8 mouse cellular contexts compared by ENCODE assay signal in the genomic region with DNA sequence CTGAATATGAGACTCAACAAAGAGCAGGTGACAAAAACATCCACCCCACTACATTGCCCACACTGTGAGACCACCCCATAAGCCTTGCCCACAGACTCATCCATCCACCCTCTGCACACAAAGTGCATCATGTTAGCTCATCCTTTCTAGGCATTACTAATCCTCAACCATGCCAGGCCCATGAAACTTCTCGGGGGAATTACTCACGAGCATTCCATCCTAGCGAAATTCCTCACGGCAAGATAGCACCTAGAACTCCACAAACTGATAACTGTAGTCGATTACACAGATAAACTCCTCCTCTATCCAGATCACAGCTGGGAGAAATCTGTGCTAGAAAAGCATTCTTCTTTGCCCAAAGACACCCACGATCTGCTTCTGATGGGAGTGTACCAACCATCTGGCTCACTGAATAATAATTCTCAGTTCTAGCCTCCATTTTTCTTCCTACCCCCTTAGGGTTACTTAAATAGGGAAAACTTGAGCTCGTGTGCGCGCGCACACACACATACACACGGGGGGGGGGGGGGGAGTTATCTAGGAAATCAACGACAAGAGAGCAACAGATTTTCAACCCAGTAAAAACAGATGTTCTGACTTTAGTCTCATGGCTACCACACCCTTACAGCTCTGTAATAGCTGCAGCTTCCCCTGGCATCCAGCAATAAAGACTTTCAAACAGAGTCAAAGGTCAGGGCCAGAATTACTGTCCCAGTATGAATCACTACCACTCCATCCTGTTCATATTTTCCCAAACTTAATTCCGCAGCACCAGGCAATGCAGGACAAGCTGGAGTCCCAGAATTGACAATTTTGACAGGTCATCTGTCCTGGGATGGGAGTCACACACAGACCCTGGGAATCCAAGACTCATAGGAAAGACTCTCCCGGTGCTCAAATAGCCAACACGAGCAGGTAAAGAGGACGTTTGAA. TPM values are rescaled to one million over a fixed set of nuclear protein-coding genes. Genes with fewer than 3 reads are reported as not detected.
DNase-seq lines count a peak whose midpoint lies in the region; ATAC-seq and TF ChIP-seq lines count a peak whose summit lies in the region.

No protein-coding gene starts in this region.

- no peak for TF ChIP-seq CTCF in olfactory bulb, adult 2 months (IDR thresholded peaks at IDR 0.05; ENCODE audit: insufficient read depth, low read depth, low read length)

- H3K4me1 ChIP-seq in forebrain, embryonic 10.5 days, result peaks cover 45% of the 10 kb centered on the region
- peaks cover 35% of the 10 kb centered on the region for H3K4me1 ChIP-seq in forebrain, embryonic 15.5 days
- peaks cover 35% of the 10 kb centered on the region for H3K4me1 ChIP-seq in lung, embryonic 16.5 days (replicated peaks; ENCODE audit: control insufficient read depth, insufficient read depth, low read length)
- H3K4me1 ChIP-seq in intestine, embryonic 16.5 days (ENCODE audit: control insufficient read depth, insufficient read depth, low read length), result peaks cover 30% of the 10 kb centered on the region
- H3K4me1 ChIP-seq in olfactory bulb, adult 2 months (ENCODE audit: control insufficient read depth, insufficient read depth, low read length), result peaks cover 19% of the 10 kb centered on the region

- 87% methylated on average over 16 of the region's 16 CpGs for WGBS in forebrain, embryonic 10.5 days
- 85% methylated on average over 16 of the region's 16 CpGs for WGBS in forebrain, embryonic 15.5 days
- WGBS in lung, embryonic 16.5 days, result 76% methylated on average over 16 of the region's 16 CpGs
- WGBS in intestine, embryonic 16.5 days, result 56% methylated on average over 16 of the region's 16 CpGs
- WGBS in olfactory bulb, adult 2 months, result 58% methylated on average over 16 of the region's 16 CpGs

- no peaks in the 10 kb centered on the region for H3K27me3 ChIP-seq in forebrain, embryonic 10.5 days (ENCODE audit: poor library complexity, severe bottlenecking)
- H3K27me3 ChIP-seq in forebrain, embryonic 15.5 days, result no peaks in the 10 kb centered on the region
- H3K27me3 ChIP-seq in lung, embryonic 16.5 days (ENCODE audit: control insufficient read depth, insufficient read depth, low read depth, low read length), result no peaks in the 10 kb centered on the region
- no peaks in the 10 kb centered on the region for H3K27me3 ChIP-seq in intestine, embryonic 16.5 days (replicated peaks; ENCODE audit: control insufficient read depth, insufficient read depth, low read length)

- peak overlapping the region; percentile 77; the same call in 1 of the 2 replicates for H3K4me3 ChIP-seq in forebrain, embryonic 10.5 days
- no peak overlapping the region for H3K4me3 ChIP-seq in forebrain, embryonic 15.5 days
- no peak overlapping the region for H3K4me3 ChIP-seq in lung, embryonic 16.5 days (ENCODE audit: low read length)
- H3K4me3 ChIP-seq in intestine, embryonic 16.5 days (ENCODE audit: low read length), result peak overlapping the region; percentile 79
- no peak overlapping the region for H3K4me3 ChIP-seq in olfactory bulb, adult 2 months (ENCODE audit: insufficient read depth, low read depth, low read length)

- no peak overlapping the region for H3K9ac ChIP-seq in forebrain, embryonic 15.5 days (replicated peaks)
- no peak overlapping the region for H3K9ac ChIP-seq in lung, embryonic 16.5 days (ENCODE audit: low read length)
- H3K9ac ChIP-seq in intestine, embryonic 16.5 days (ENCODE audit: low read depth, low read length), result peak overlapping the region; percentile 38

- ATAC-seq in forebrain, embryonic 15.5 days (replicated peaks), result no peak
- no peak for ATAC-seq in lung, embryonic 16.5 days (ENCODE audit: low read depth)
- ATAC-seq in intestine, embryonic 16.5 days, result no peak

- peaks cover 6% of the 10 kb centered on the region; the same call in 1 of the 2 replicates for H3K9me3 ChIP-seq in forebrain, embryonic 10.5 days
- H3K9me3 ChIP-seq in forebrain, embryonic 15.5 days, result no peaks in the 10 kb centered on the region
- H3K9me3 ChIP-seq in lung, embryonic 16.5 days (ENCODE audit: control insufficient read depth, low read length), result no peaks in the 10 kb centered on the region
- no peaks in the 10 kb centered on the region for H3K9me3 ChIP-seq in intestine, embryonic 16.5 days (ENCODE audit: control insufficient read depth, low read length)

- H3K27ac ChIP-seq in forebrain, embryonic 10.5 days, result no peak overlapping the region
- no peak overlapping the region for H3K27ac ChIP-seq in forebrain, embryonic 15.5 days (replicated peaks)
- no peak overlapping the region for H3K27ac ChIP-seq in lung, embryonic 16.5 days (ENCODE audit: low read length)
- peak overlapping the region; percentile 60 for H3K27ac ChIP-seq in intestine, embryonic 16.5 days (ENCODE audit: low read length)
- peak overlapping the region; percentile 71; the same call in 1 of the 2 replicates for H3K27ac ChIP-seq in olfactory bulb, adult 2 months (ENCODE audit: insufficient read depth, low read depth, low read length)

- H3K4me2 ChIP-seq in forebrain, embryonic 15.5 days (replicated peaks), result no peak overlapping the region
- peak overlapping the region; percentile 81; the same call in 1 of the 2 replicates for H3K4me2 ChIP-seq in lung, embryonic 16.5 days (ENCODE audit: low read depth, low read length)
- peak overlapping the region; percentile 78 for H3K4me2 ChIP-seq in intestine, embryonic 16.5 days (ENCODE audit: low read depth, low read length)

- DNase-seq in forebrain, embryonic 10.5 days (ENCODE audit: extremely low spot score, low spot score), result no peak
- DNase-seq in lung, postnatal 36 days, result no peak
- no peak for DNase-seq in frontal cortex, postnatal 25 days (ENCODE audit: low spot score in 2 of 2)
- DNase-seq in cerebellum, postnatal 36 days, result no peak

- no peak for TF ChIP-seq POLR2A in olfactory bulb, adult 2 months (IDR thresholded peaks at IDR 0.05; ENCODE audit: insufficient read depth, low read depth, low read length)

- H3K36me3 ChIP-seq in forebrain, embryonic 10.5 days (replicated peaks), result peaks cover 13% of the 10 kb centered on the region
- no peaks in the 10 kb centered on the region for H3K36me3 ChIP-seq in forebrain, embryonic 15.5 days
- H3K36me3 ChIP-seq in lung, embryonic 16.5 days (ENCODE audit: control insufficient read depth, insufficient read depth, low read length), result no peaks in the 10 kb centered on the region
- no peaks in the 10 kb centered on the region for H3K36me3 ChIP-seq in intestine, embryonic 16.5 days (ENCODE audit: control insufficient read depth, insufficient read depth, low read length)

RNA-seq across cellular contexts. Expression of a gene that starts 2.1 kb away (rescaled TPM):
- polyA plus RNA-seq in forebrain, embryonic 10.5 days (2016; fragmentation: Nextera tagmentation; extraction: Ambion mirVana), result 52.0 and 54.6 TPM in 2 replicates
- polyA plus RNA-seq in forebrain, embryonic 15.5 days (2015; fragmentation: Nextera tagmentation; extraction: Ambion mirVana), result 96.5 and 102 TPM in 2 replicates
- 40.9 and 45.1 TPM in 2 replicates for polyA plus RNA-seq in lung, embryonic 16.5 days (2015; fragmentation: Nextera tagmentation; extraction: Ambion mirVana)
- 43.1 and 47.0 TPM in 2 replicates for polyA plus RNA-seq in intestine, embryonic 16.5 days (2015; fragmentation: Nextera tagmentation; extraction: Ambion mirVana)
- not detected in 2 replicates for polyA plus RNA-seq in olfactory bulb, adult 2 months (2012; ENCODE audit: insufficient read depth, insufficient read length, low replicate concordance, missing spikeins)

RNA-seq across cellular contexts. Expression of a gene that starts 2.2 kb away (rescaled TPM):
- 27.5 and 27.7 TPM in 2 replicates for polyA plus RNA-seq in forebrain, embryonic 10.5 days (2016; fragmentation: Nextera tagmentation; extraction: Ambion mirVana)
- polyA plus RNA-seq in forebrain, embryonic 15.5 days (2015; fragmentation: Nextera tagmentation; extraction: Ambion mirVana), result 10.1 and 10.3 TPM in 2 replicates
- polyA plus RNA-seq in lung, embryonic 16.5 days (2015; fragmentation: Nextera tagmentation; extraction: Ambion mirVana), result 19.8 and 23.4 TPM in 2 replicates
- 21.8 and 23.6 TPM in 2 replicates for polyA plus RNA-seq in intestine, embryonic 16.5 days (2015; fragmentation: Nextera tagmentation; extraction: Ambion mirVana)
- not detected in 2 replicates for polyA plus RNA-seq in olfactory bulb, adult 2 months (2012; ENCODE audit: insufficient read depth, insufficient read length, low replicate concordance, missing spikeins)

Comparison
In these comparisons a context has a peak if more than half of its experiments do, and no peak if none do; other contexts are left out.
1. H3K4me3 ChIP-seq: peak in forebrain, embryonic 10.5 days (single experiment) and intestine, embryonic 16.5 days (single experiment); none in forebrain, embryonic 15.5 days (single experiment), lung, embryonic 16.5 days (single experiment) and olfactory bulb, adult 2 months (single experiment).
2. H3K27ac ChIP-seq: peak in intestine, embryonic 16.5 days (single experiment) and olfactory bulb, adult 2 months (single experiment); none in forebrain, embryonic 10.5 days (single experiment), forebrain, embryonic 15.5 days (single experiment) and lung, embryonic 16.5 days (single experiment).
3. RNA of a gene that starts 2.2 kb away (polyA plus RNA-seq): 27.5 to 27.7 TPM in forebrain, embryonic 10.5 days, 19.8 to 23.4 TPM in lung, embryonic 16.5 days, 21.8 to 23.6 TPM in intestine, embryonic 16.5 days and 10.1 to 10.3 TPM in forebrain, embryonic 15.5 days; not detected in olfactory bulb, adult 2 months; every median in the first group is over 10 times any median in the second.